Mouse (Mus musculus): ENCODE measurements around the gene Tpcn2. TPM values are rescaled to one million over a fixed set of nuclear protein-coding genes. Genes with fewer than 3 reads are reported as not detected.

Gene Tpcn2
- polyA plus RNA-seq, 1 experiment: 22.1 TPM

GRCm38 (mm10) chr7:145301008-145301340 is 17.2 kb upstream of the Tpcn2 start:
- H3K4me1 ChIP-seq (ENCODE audit: control insufficient read depth, insufficient read depth, low read length): peaks cover 13% of the 10 kb centered on the region
- H3K4me3 ChIP-seq (ENCODE audit: insufficient read depth, low read length): peak overlapping the region; percentile 11
- TF ChIP-seq CTCF (IDR thresholded peaks at IDR 0.05; ENCODE audit: borderline replicate concordance, insufficient read depth, low read length) (no peak), POLR2A (IDR thresholded peaks at IDR 0.05; ENCODE audit: low read depth, low read length) (no peak; the same call in 1 of the 2 replicates)
- H3K27ac ChIP-seq (ENCODE audit: insufficient read depth, low read length): peak overlapping the region; percentile 96

- H3K4me1 ChIP-seq (ENCODE audit: control insufficient read depth, insufficient read depth, low read length): peaks cover 13% of the 10 kb centered on the region
- TF ChIP-seq POLR2A (IDR thresholded peaks at IDR 0.05; ENCODE audit: low read depth, low read length) (peak; percentile 76), CTCF (IDR thresholded peaks at IDR 0.05; ENCODE audit: borderline replicate concordance, insufficient read depth, low read length) (no peak)
- H3K4me3 ChIP-seq (ENCODE audit: insufficient read depth, low read length): peak within 1 kb of the TSS; percentile 11
- peak within 1 kb of the TSS; percentile 96 for H3K27ac ChIP-seq (ENCODE audit: insufficient read depth, low read length)
Measured at GRCm38 (mm10) chr7:145300321-145301007, 16.7 kb upstream of the Tpcn2 start, which contains the start of gene Mrgprf. Gene Mrgprf (plus strand): TSS chr7:145300828.

- Histone ChIP-seq H3K4me1 (ENCODE audit: control insufficient read depth, insufficient read depth, low read length) (peaks cover 13% of the 10 kb centered on the region), H3K27ac (ENCODE audit: insufficient read depth, low read length) (peak overlapping the region; percentile 88), H3K4me3 (ENCODE audit: insufficient read depth, low read length) (no peak overlapping the region)
- TF ChIP-seq POLR2A (IDR thresholded peaks at IDR 0.05; ENCODE audit: low read depth, low read length) (no peak), CTCF (IDR thresholded peaks at IDR 0.05; ENCODE audit: borderline replicate concordance, insufficient read depth, low read length) (no peak)
Measured at GRCm38 (mm10) chr7:145299562-145300320, 15.9 kb upstream of the Tpcn2 start.

GRCm38 (mm10) chr7:145298666-145299490 is 15.1 kb upstream of the Tpcn2 start:
- no peak overlapping the region for H3K4me3 ChIP-seq (ENCODE audit: insufficient read depth, low read length)
- peaks cover 13% of the 10 kb centered on the region for H3K4me1 ChIP-seq (ENCODE audit: control insufficient read depth, insufficient read depth, low read length)
- TF ChIP-seq POLR2A (IDR thresholded peaks at IDR 0.05; ENCODE audit: low read depth, low read length): no peak
- TF ChIP-seq CTCF (IDR thresholded peaks at IDR 0.05; ENCODE audit: borderline replicate concordance, insufficient read depth, low read length): no peak; the same call in 1 of the 2 replicates
- H3K27ac ChIP-seq (ENCODE audit: insufficient read depth, low read length): peak overlapping the region; percentile 69

- H3K4me1 ChIP-seq (ENCODE audit: control insufficient read depth, insufficient read depth, low read length): peaks cover 2% of the 10 kb centered on the region; the same call in 1 of the 2 replicates
- H3K27ac ChIP-seq (ENCODE audit: insufficient read depth, low read length): no peak overlapping the region
- TF ChIP-seq CTCF (IDR thresholded peaks at IDR 0.05; ENCODE audit: borderline replicate concordance, insufficient read depth, low read length): no peak
- H3K4me3 ChIP-seq (ENCODE audit: insufficient read depth, low read length): no peak overlapping the region
Measured at GRCm38 (mm10) chr7:145293859-145294258, 10.0 kb upstream of the Tpcn2 start.

- Histone ChIP-seq H3K4me1 (ENCODE audit: control insufficient read depth, insufficient read depth, low read length) (no peaks in the 10 kb centered on the region), H3K4me3 (ENCODE audit: insufficient read depth, low read length) (no peak overlapping the region)
- no peak for TF ChIP-seq POLR2A (IDR thresholded peaks at IDR 0.05; ENCODE audit: low read depth, low read length)
- TF ChIP-seq CTCF (IDR thresholded peaks at IDR 0.05; ENCODE audit: borderline replicate concordance, insufficient read depth, low read length): no peak
Measured at GRCm38 (mm10) chr7:145292726-145293125, 8.9 kb upstream of the Tpcn2 start.

GRCm38 (mm10) chr7:145291847-145292246 is 8.0 kb upstream of the Tpcn2 start:
- TF ChIP-seq CTCF (IDR thresholded peaks at IDR 0.05; ENCODE audit: borderline replicate concordance, insufficient read depth, low read length) (no peak), POLR2A (IDR thresholded peaks at IDR 0.05; ENCODE audit: low read depth, low read length) (no peak)
- no peak overlapping the region for H3K27ac ChIP-seq (ENCODE audit: insufficient read depth, low read length)

More at GRCm38 (mm10) chr7:145292726-145293125, 8.9 kb upstream of the Tpcn2 start:
- H3K27ac ChIP-seq (ENCODE audit: insufficient read depth, low read length): no peak overlapping the region

GRCm38 (mm10) chr7:145289302-145289701 is 5.5 kb upstream of the Tpcn2 start:
- Histone ChIP-seq H3K4me1 (ENCODE audit: control insufficient read depth, insufficient read depth, low read length) (peaks cover under 1% of the 10 kb centered on the region; the same call in 1 of the 2 replicates), H3K4me3 (ENCODE audit: insufficient read depth, low read length) (no peak overlapping the region), H3K27ac (ENCODE audit: insufficient read depth, low read length) (no peak overlapping the region)
- TF ChIP-seq POLR2A (IDR thresholded peaks at IDR 0.05; ENCODE audit: low read depth, low read length) (no peak), CTCF (IDR thresholded peaks at IDR 0.05; ENCODE audit: borderline replicate concordance, insufficient read depth, low read length) (peak; percentile 50; the same call in 1 of the 2 replicates)

More at GRCm38 (mm10) chr7:145291847-145292246, 8.0 kb upstream of the Tpcn2 start:
- Histone ChIP-seq H3K4me3 (ENCODE audit: insufficient read depth, low read length) (no peak overlapping the region), H3K4me1 (ENCODE audit: control insufficient read depth, insufficient read depth, low read length) (no peaks in the 10 kb centered on the region)

- no peak for TF ChIP-seq CTCF (IDR thresholded peaks at IDR 0.05; ENCODE audit: borderline replicate concordance, insufficient read depth, low read length)
- TF ChIP-seq POLR2A (IDR thresholded peaks at IDR 0.05; ENCODE audit: low read depth, low read length): no peak
- no peak overlapping the region for H3K27ac ChIP-seq (ENCODE audit: insufficient read depth, low read length)
- H3K4me3 ChIP-seq (ENCODE audit: insufficient read depth, low read length): no peak overlapping the region
- H3K4me1 ChIP-seq (ENCODE audit: control insufficient read depth, insufficient read depth, low read length): peaks cover 10% of the 10 kb centered on the region
Measured at GRCm38 (mm10) chr7:145287410-145287809, 3.6 kb upstream of the Tpcn2 start.

All from embryonic fibroblast, embryonic 13.5 days (primary cell).